Mouse (Mus musculus): ENCODE results near the gene Syde2. TPM values are rescaled to one million over a fixed set of nuclear protein-coding genes. Genes with fewer than 3 reads are reported as not detected.

Syde2 gene
- polyA plus RNA-seq, 1 experiment from 2014 or later: 3.1 TPM

DNA sequence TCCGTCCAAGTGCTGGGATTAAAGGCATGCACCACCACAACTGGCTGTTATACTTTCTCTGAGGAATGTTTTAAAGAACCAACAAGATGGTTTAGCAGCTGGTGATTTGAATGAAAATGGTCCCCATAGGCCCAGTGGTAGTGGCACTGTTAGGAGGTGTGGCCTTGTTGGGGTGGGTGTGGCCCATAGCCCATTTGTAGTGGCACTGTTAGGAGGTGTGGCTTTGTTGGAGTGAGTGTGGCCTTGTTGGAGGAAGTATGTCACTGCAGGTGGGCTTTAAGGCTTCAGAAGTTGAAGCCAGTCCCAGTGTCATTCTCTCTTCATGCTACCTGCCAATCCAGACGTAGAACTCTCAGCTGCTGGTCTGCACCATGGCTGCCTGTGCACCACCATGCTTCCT, 40.7 kb downstream of the Syde2 start:
- WGBS: 75% methylated on average over 2 of the region's 2 CpGs
- ATAC-seq (ENCODE audit: insufficient number of reproducible peaks, insufficient read depth, low FRiP score, low read depth): no peak
- Histone ChIP-seq H3K27me3 (ENCODE audit: control insufficient read depth, insufficient read depth, low read length) (no peaks in the 10 kb centered on the region), H3K36me3 (ENCODE audit: control insufficient read depth, insufficient read depth, low read length) (no peaks in the 10 kb centered on the region), H3K27ac (ENCODE audit: low read length) (no peak overlapping the region), H3K4me2 (replicated peaks; ENCODE audit: low read depth, low read length) (no peak overlapping the region), H3K9ac (replicated peaks; ENCODE audit: low read depth, low read length) (no peak overlapping the region), H3K4me1 (ENCODE audit: control insufficient read depth, insufficient read depth, low read length) (no peaks in the 10 kb centered on the region), H3K4me3 (ENCODE audit: low read depth, low read length) (no peak overlapping the region), H3K9me3 (ENCODE audit: control insufficient read depth, low read depth, low read length) (no peaks in the 10 kb centered on the region)

DNA sequence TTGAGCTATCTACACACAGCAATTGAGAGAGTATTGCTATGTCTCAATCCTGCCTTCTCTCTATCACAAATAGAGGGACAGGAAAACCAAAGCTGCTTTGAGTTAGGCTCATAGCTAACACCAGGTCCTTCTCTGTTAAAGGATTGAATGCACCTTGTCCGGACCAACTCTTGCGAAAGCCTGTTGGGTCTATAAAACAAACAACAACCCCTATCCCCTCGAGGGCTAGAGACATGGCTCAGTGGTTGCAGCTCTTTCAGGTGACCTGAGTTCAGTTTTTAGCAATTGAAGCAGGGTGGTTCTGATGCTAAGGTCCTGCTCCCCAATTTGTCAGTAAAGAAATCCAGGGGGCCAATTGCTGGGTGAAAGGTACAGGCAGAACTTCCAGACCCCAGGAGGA, 41.6 kb downstream of the Syde2 start:
- no peak for ATAC-seq (ENCODE audit: insufficient number of reproducible peaks, insufficient read depth, low FRiP score, low read depth)
- 75% methylated on average over 3 of the region's 3 CpGs for WGBS

DNA sequence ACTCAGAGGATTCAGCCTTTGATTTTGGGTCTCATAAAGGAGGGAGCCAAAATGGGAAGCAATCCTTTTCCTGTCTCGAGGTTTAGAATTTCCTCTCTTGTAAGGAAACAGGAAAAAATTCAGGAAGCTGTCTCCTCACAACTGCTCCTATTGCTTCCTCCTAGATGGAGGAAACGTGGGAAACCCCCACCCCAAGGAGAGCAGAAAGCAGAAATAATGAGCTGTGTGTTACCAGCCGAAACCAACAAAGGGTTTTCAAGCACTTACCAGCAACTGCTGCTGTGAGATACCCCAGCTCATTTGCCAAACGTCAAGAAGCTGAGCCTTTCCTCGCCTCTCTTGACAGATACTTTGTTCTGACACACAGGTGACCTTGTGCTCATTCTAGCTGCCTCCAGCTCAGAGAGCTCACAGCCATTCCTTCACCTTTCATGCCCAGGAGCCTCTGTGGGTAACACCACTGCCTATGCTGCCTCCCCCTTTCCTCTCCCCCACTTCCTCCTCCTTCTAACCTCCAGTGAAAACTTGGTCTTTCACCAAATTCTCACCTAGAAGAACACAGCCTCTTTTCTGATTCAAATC, 42.7 kb downstream of the Syde2 start:
- H3K27me3 ChIP-seq (ENCODE audit: control insufficient read depth, insufficient read depth, low read length): no peaks in the 10 kb centered on the region
- no peak overlapping the region for H3K27ac ChIP-seq (ENCODE audit: low read length)
- no peak overlapping the region for H3K4me2 ChIP-seq (replicated peaks; ENCODE audit: low read depth, low read length)
- ATAC-seq (ENCODE audit: insufficient number of reproducible peaks, insufficient read depth, low FRiP score, low read depth): no peak
- H3K9ac ChIP-seq (replicated peaks; ENCODE audit: low read depth, low read length): no peak overlapping the region
- no peaks in the 10 kb centered on the region for H3K4me1 ChIP-seq (ENCODE audit: control insufficient read depth, insufficient read depth, low read length)
- no peak overlapping the region for H3K4me3 ChIP-seq (ENCODE audit: low read depth, low read length)
- no peaks in the 10 kb centered on the region for H3K9me3 ChIP-seq (ENCODE audit: control insufficient read depth, low read depth, low read length)
- no peaks in the 10 kb centered on the region for H3K36me3 ChIP-seq (ENCODE audit: control insufficient read depth, insufficient read depth, low read length)
- 22% methylated on average over 5 of the region's 5 CpGs for WGBS

More for the DNA sequence above, 41.6 kb downstream of the Syde2 start:
- Histone ChIP-seq H3K9ac (replicated peaks; ENCODE audit: low read depth, low read length) (no peak overlapping the region), H3K27me3 (ENCODE audit: control insufficient read depth, insufficient read depth, low read length) (no peaks in the 10 kb centered on the region), H3K4me3 (ENCODE audit: low read depth, low read length) (no peak overlapping the region), H3K9me3 (ENCODE audit: control insufficient read depth, low read depth, low read length) (no peaks in the 10 kb centered on the region), H3K4me2 (replicated peaks; ENCODE audit: low read depth, low read length) (no peak overlapping the region), H3K36me3 (ENCODE audit: control insufficient read depth, insufficient read depth, low read length) (no peaks in the 10 kb centered on the region), H3K27ac (ENCODE audit: low read length) (no peak overlapping the region), H3K4me1 (ENCODE audit: control insufficient read depth, insufficient read depth, low read length) (no peaks in the 10 kb centered on the region)

DNA sequence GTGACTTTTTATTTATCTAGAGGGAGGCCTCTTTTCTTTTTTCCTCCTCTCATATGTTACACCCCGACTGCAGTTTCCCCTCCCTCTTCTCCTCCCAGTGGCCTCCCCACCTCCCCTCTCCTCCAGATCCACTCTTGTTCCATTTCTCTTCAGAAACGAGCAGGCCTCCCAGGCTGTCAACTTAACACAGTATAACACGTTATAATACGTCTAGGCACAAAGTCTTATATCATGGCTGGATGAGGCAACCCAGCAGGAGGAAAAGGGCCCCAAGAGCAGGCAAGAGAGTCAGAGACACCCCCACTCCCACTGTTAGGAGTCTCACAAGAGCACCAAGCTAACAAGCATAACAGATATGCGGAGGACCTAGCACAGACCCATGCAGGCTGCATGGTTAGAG, 45.3 kb downstream of the Syde2 start:
- Histone ChIP-seq H3K4me1 (ENCODE audit: control insufficient read depth, insufficient read depth, low read length) (no peaks in the 10 kb centered on the region), H3K4me2 (replicated peaks; ENCODE audit: low read depth, low read length) (no peak overlapping the region), H3K9me3 (ENCODE audit: control insufficient read depth, low read depth, low read length) (no peaks in the 10 kb centered on the region), H3K27ac (ENCODE audit: low read length) (no peak overlapping the region), H3K36me3 (ENCODE audit: control insufficient read depth, insufficient read depth, low read length) (no peaks in the 10 kb centered on the region), H3K9ac (replicated peaks; ENCODE audit: low read depth, low read length) (no peak overlapping the region), H3K4me3 (ENCODE audit: low read depth, low read length) (no peak overlapping the region), H3K27me3 (ENCODE audit: control insufficient read depth, insufficient read depth, low read length) (no peaks in the 10 kb centered on the region)
- ATAC-seq (ENCODE audit: insufficient number of reproducible peaks, insufficient read depth, low FRiP score, low read depth): no peak
- 86% methylated on average over 5 of the region's 5 CpGs for WGBS

DNA sequence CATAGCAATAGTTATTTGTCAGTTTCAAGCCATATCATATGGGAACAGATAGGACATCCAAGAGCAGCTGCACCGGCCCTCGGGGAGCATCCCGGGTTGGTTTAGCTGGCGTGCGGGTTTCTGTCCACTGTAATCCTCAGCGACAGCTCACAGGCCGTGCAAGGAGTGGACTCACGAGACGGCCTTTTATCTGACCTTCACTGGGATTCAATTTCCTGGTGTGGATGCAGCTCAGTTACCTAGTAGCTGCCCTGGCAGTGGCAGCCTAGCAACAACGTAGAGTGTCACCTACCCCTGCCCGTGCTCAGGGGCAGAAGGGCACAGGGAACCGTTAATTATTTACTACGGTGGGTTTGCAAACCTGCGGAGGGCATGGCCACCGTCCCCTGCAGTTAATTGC, 50.2 kb downstream of the Syde2 start:
- 0 out of 2 replicates have a peak, but pooled peaks have one; percentile 62 for ATAC-seq (ENCODE audit: insufficient number of reproducible peaks, insufficient read depth, low FRiP score, low read depth)
- Histone ChIP-seq H3K27ac (ENCODE audit: low read length) (no peak overlapping the region), H3K36me3 (ENCODE audit: control insufficient read depth, insufficient read depth, low read length) (no peaks in the 10 kb centered on the region), H3K9ac (replicated peaks; ENCODE audit: low read depth, low read length) (no peak overlapping the region), H3K9me3 (ENCODE audit: control insufficient read depth, low read depth, low read length) (no peaks in the 10 kb centered on the region), H3K4me3 (ENCODE audit: low read depth, low read length) (no peak overlapping the region), H3K27me3 (ENCODE audit: control insufficient read depth, insufficient read depth, low read length) (no peaks in the 10 kb centered on the region), H3K4me2 (replicated peaks; ENCODE audit: low read depth, low read length) (no peak overlapping the region), H3K4me1 (ENCODE audit: control insufficient read depth, insufficient read depth, low read length) (no peaks in the 10 kb centered on the region)
- WGBS: 38% methylated on average over 15 of the region's 15 CpGs

DNA sequence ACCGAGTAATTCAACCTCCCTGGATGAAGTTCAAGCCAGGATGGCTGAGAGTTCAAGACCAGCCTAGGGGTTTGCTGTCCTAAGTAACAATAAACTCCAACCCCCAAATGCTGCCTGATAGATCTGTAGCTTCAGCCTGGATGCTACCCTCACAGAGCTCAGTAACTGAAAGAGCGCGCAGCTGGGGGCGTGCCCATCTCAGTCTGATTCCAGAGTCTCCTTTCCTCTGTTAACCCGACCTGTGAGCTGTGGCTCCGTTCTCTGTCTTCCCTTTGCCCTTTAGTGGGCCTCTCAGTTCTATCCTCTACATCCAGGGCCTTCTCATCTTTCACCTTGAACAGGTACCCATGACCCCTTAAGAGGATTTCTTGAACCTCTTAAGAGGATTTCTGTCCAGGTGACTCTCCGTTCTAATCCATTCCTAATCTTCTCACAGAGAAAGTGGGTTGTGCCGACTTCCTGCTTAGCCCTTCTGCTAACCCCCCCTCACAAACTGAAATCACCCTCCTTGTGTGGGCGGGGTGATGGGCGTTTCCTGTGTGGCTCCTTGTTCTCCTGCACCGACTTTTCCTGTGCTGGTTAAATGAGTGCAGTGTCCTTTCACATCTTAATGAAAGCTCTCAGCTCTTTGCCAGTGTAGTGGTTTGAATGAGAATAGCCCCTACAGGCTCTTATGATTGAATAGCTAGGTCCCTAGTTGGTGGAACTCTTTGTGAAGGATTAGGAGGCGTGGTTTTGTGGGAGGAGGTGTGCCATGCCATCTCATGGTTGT, 51.6 kb downstream of the Syde2 start:
- Histone ChIP-seq H3K9me3 (ENCODE audit: control insufficient read depth, low read depth, low read length) (no peaks in the 10 kb centered on the region), H3K9ac (replicated peaks; ENCODE audit: low read depth, low read length) (no peak overlapping the region), H3K4me2 (replicated peaks; ENCODE audit: low read depth, low read length) (no peak overlapping the region), H3K27me3 (ENCODE audit: control insufficient read depth, insufficient read depth, low read length) (no peaks in the 10 kb centered on the region), H3K36me3 (ENCODE audit: control insufficient read depth, insufficient read depth, low read length) (no peaks in the 10 kb centered on the region), H3K4me3 (ENCODE audit: low read depth, low read length) (no peak overlapping the region), H3K4me1 (ENCODE audit: control insufficient read depth, insufficient read depth, low read length) (no peaks in the 10 kb centered on the region), H3K27ac (ENCODE audit: low read length) (no peak overlapping the region)
- ATAC-seq (ENCODE audit: insufficient number of reproducible peaks, insufficient read depth, low FRiP score, low read depth): no peak
- 64% methylated on average over 12 of the region's 12 CpGs for WGBS

DNA sequence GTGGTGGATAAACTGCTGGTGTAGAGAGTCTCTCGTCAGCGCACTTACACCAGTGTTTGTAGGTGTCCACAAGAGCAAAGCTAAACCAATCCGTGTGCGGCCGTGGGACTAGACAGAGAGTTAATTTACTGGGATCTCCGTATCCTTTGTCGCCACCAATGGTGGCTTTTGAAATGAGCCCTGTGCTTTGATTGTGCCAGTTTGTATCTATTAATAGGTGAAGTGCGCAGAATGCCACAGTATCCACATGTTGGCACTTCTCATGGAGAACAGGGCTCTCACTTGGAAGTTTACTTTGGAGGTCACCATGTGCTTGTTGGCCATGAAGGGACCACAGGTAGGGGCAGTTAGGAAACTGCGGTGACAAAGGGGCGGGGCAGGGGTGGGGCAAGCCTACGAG, 53.7 kb downstream of the Syde2 start:
- no peak for ATAC-seq (ENCODE audit: insufficient number of reproducible peaks, insufficient read depth, low FRiP score, low read depth)
- H3K27me3 ChIP-seq (ENCODE audit: control insufficient read depth, insufficient read depth, low read length): no peaks in the 10 kb centered on the region
- no peaks in the 10 kb centered on the region for H3K9me3 ChIP-seq (ENCODE audit: control insufficient read depth, low read depth, low read length)
- H3K4me3 ChIP-seq (ENCODE audit: low read depth, low read length): no peak overlapping the region
- no peak overlapping the region for H3K27ac ChIP-seq (ENCODE audit: low read length)
- WGBS: 88% methylated on average over 11 of the region's 11 CpGs
- H3K9ac ChIP-seq (replicated peaks; ENCODE audit: low read depth, low read length): no peak overlapping the region
- H3K4me1 ChIP-seq (ENCODE audit: control insufficient read depth, insufficient read depth, low read length): no peaks in the 10 kb centered on the region
- H3K36me3 ChIP-seq (ENCODE audit: control insufficient read depth, insufficient read depth, low read length): no peaks in the 10 kb centered on the region
- H3K4me2 ChIP-seq (replicated peaks; ENCODE audit: low read depth, low read length): no peak overlapping the region

DNA sequence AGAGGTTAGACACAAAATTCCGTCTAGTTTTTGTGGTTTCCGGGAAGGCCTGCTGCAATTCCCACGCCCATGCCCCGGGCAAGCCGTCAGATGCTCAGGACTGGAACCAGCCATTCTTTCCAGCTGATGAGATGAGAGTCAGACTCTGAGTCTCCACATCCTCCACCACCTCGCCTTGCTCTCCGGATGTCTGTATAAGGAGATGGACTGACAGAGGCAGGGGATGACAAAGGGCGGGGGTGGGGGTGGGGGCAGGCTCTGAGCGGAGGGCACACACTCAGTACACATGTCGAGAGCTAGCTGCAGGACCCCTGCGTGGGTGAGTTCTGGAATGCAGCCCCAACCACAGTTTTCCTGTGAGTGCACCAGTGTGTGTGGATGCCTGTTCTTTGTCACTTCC, 57.3 kb downstream of the Syde2 start:
- no peak overlapping the region for H3K4me3 ChIP-seq (ENCODE audit: low read depth, low read length)
- H3K36me3 ChIP-seq (ENCODE audit: control insufficient read depth, insufficient read depth, low read length): no peaks in the 10 kb centered on the region
- WGBS: 34% methylated on average over 11 of the region's 11 CpGs
- 0 out of 2 replicates have a peak, but pooled peaks have one; percentile 29 for ATAC-seq (ENCODE audit: insufficient number of reproducible peaks, insufficient read depth, low FRiP score, low read depth)
- H3K4me2 ChIP-seq (replicated peaks; ENCODE audit: low read depth, low read length): no peak overlapping the region
- 0 out of 2 replicates have a peak, but pooled peaks cover 3% of the 10 kb centered on the region for H3K4me1 ChIP-seq (ENCODE audit: control insufficient read depth, insufficient read depth, low read length)
- no peaks in the 10 kb centered on the region for H3K9me3 ChIP-seq (ENCODE audit: control insufficient read depth, low read depth, low read length)
- H3K9ac ChIP-seq (replicated peaks; ENCODE audit: low read depth, low read length): no peak overlapping the region
- no peaks in the 10 kb centered on the region for H3K27me3 ChIP-seq (ENCODE audit: control insufficient read depth, insufficient read depth, low read length)
- no peak overlapping the region for H3K27ac ChIP-seq (ENCODE audit: low read length)
